Mouse (Mus musculus) CH12.LX (cell line): ENCODE data around the gene Dnah7c. TPM values are rescaled to one million over a fixed set of nuclear protein-coding genes. Genes with fewer than 3 reads are reported as not detected.
A peak's percentile ranks its signal among the peaks of the same experiment; 100 is the strongest.

Source experiments
- DNase-seq: peaks from one replicate; pipeline ENCODE4 v3.0.0-alpha.2; 2013; ENCODE audit errors: extremely low read depth
- H3K27ac ChIP-seq: 2 replicates; pipeline ENCODE4 v1.5.1; 2012; ENCODE audit warnings: low read depth, mild to moderate bottlenecking, control low read depth, moderate library complexity; ENCODE audit not compliant: insufficient read depth
- H3K27me3 ChIP-seq: replicated peaks from 2 replicates; pipeline ENCODE3; 2012; ENCODE audit warnings: inconsistent platforms
- H3K36me3 ChIP-seq, 2 experiments: replicated peaks in 1 of 2; 2 replicates each; pipeline versions ENCODE3 to v1.6.1; 2012; ENCODE audit warnings: inconsistent platforms in 1 of 2, low read length in 1 of 2, mild to moderate bottlenecking in 1 of 2, mixed read lengths in 1 of 2, moderate library complexity in 1 of 2; ENCODE audit not compliant: control insufficient read depth in 1 of 2, insufficient read depth in 1 of 2
- H3K4me1 ChIP-seq, 2 experiments: 2 replicates each; pipeline ENCODE4 v1.6.1; 2012; ENCODE audit warnings: inconsistent platforms in 1 of 2, moderate library complexity in 1 of 2; ENCODE audit not compliant: insufficient read depth in 2 of 2, control insufficient read depth in 1 of 2
- H3K4me2 ChIP-seq: 2 replicates; pipeline ENCODE4 v1.6.1; 2012; ENCODE audit warnings: low read depth, mild to moderate bottlenecking, control low read depth; ENCODE audit not compliant: poor library complexity, insufficient read depth, severe bottlenecking
- H3K4me3 ChIP-seq, 3 experiments: fragments of 150-350 bp in 1 of 3; sonication (generic) in 1 of 3; replicated peaks in 1 of 3; 2 replicates each; pipeline versions ENCODE3 to v1.5.1; 2011 to 2012; ENCODE audit warnings: low read depth in 2 of 3, low read length in 2 of 3, mild to moderate bottlenecking in 2 of 3, moderate library complexity in 2 of 3, control low read depth in 1 of 3, improper control_type of control experiment in 1 of 3, inconsistent platforms in 1 of 3, mixed read lengths in 1 of 3; ENCODE audit not compliant: poor library complexity in 1 of 3
- H3K79me2 ChIP-seq: replicated peaks from 2 replicates; pipeline ENCODE4 v1.6.1; 2012; ENCODE audit warnings: mild to moderate bottlenecking, moderate library complexity; ENCODE audit not compliant: control insufficient read depth, poor library complexity, insufficient read depth, severe bottlenecking; ENCODE audit errors: extremely low read depth
- H3K9ac ChIP-seq: 2 replicates; pipeline ENCODE4 v1.6.1; 2012; ENCODE audit warnings: low read depth, mild to moderate bottlenecking, control low read depth, moderate library complexity; ENCODE audit not compliant: insufficient read depth
- H3K9me3 ChIP-seq: replicated peaks from 2 replicates; pipeline ENCODE3; 2012; ENCODE audit warnings: low read length, inconsistent platforms, mixed read lengths
- BHLHE40 ChIP-seq: IDR thresholded peaks from 2 replicates; pipeline ENCODE4 v1.6.1; 2011; ENCODE audit warnings: mild to moderate bottlenecking, low read depth, low read length, improper control_type of control experiment
- CHD1 ChIP-seq: IDR thresholded peaks from 2 replicates; pipeline ENCODE4 v1.6.1; 2012; ENCODE audit warnings: low read depth, low read length, improper control_type of control experiment, inconsistent platforms
- E2F4 ChIP-seq: IDR thresholded peaks from 2 replicates; pipeline ENCODE4 v1.6.1; 2011; ENCODE audit warnings: low read depth, low read length, improper control_type of control experiment; ENCODE audit not compliant: insufficient replicate concordance
- JUND ChIP-seq: conservative IDR thresholded peaks from 2 replicates; pipeline ENCODE4 v1.6.1; 2011; ENCODE audit warnings: low read depth, low read length, improper control_type of control experiment
- KAT2A ChIP-seq: IDR thresholded peaks from 2 replicates; pipeline ENCODE4 v1.6.1; 2012; ENCODE audit warnings: low read length, improper control_type of control experiment, inconsistent platforms; ENCODE audit not compliant: insufficient replicate concordance
- MAFK ChIP-seq: IDR thresholded peaks from 2 replicates; pipeline ENCODE4 v1.6.1; 2011; ENCODE audit warnings: low read length, improper control_type of control experiment; ENCODE audit not compliant: insufficient replicate concordance
- MYC ChIP-seq: IDR thresholded peaks from 2 replicates; pipeline ENCODE4 v1.6.1; 2011; ENCODE audit warnings: low read depth, mild to moderate bottlenecking, improper control_type of control experiment, low read length
- NELFE ChIP-seq: IDR thresholded peaks from 2 replicates; pipeline ENCODE4 v1.6.1; 2011; ENCODE audit warnings: low read depth, low read length, improper control_type of control experiment
- PAX5 ChIP-seq: IDR thresholded peaks from 2 replicates; pipeline ENCODE4 v1.6.1; 2012; ENCODE audit warnings: low read length, inconsistent platforms, mixed read lengths
- POLR2AphosphoS2 ChIP-seq: IDR thresholded peaks from 2 replicates; pipeline ENCODE4 v1.6.1; 2011; ENCODE audit warnings: low read depth, low read length, improper control_type of control experiment
- RAD21 ChIP-seq: IDR thresholded peaks from 2 replicates; pipeline ENCODE4 v1.6.1; 2011; ENCODE audit warnings: low read depth, mild to moderate bottlenecking, low read length, improper control_type of control experiment, moderate library complexity
- RCOR1 ChIP-seq: conservative IDR thresholded peaks from 2 replicates; pipeline ENCODE4 v1.6.1; 2012; ENCODE audit warnings: low read depth, mild to moderate bottlenecking, inconsistent platforms, low read length, improper control_type of control experiment
- TBP ChIP-seq: conservative IDR thresholded peaks from 2 replicates; pipeline ENCODE4 v1.6.1; 2011; ENCODE audit warnings: low read depth, low read length, improper control_type of control experiment
- USF1 ChIP-seq: IDR thresholded peaks from 2 replicates; pipeline ENCODE4 v1.6.1; 2014; ENCODE audit warnings: low read depth, mild to moderate bottlenecking, inconsistent platforms, low read length, improper control_type of control experiment
- dilution Hi-C: fragments of 300-500 bp; cut with MboI; formaldehyde crosslinking; loops from 2 replicates; pipeline ENCODE4 v1.14.3; 2020; ENCODE audit warnings: low sequenced_read_pairs; ENCODE audit not compliant: extremely low pct_unique_long_range_greater_than_20kb, extremely low pct_ligation_motif_present
- in situ Hi-C: fragments of 300-500 bp; cut with MboI; formaldehyde crosslinking; loops from 3 replicates; pipeline ENCODE4 v1.14.3; 2019; ENCODE audit warnings: low sequenced_read_pairs, low pct_ligation_motif_present, low pct_unique_long_range_greater_than_20kb, mixed read lengths
- polyA plus RNA-seq: library from polyadenylated mRNA; unstranded; fragments of >175 nt; gene quantifications from 2 replicates; pipeline ENCODE4 v1.2.1, GENCODE M21; 2012; ENCODE audit warnings: low read depth; ENCODE audit not compliant: insufficient read length
- total RNA-seq, 2 experiments: library from RNA; depleted of rRNA; stranded (reverse); fragments of 300-350 nt in 1 of 2; fragments of >200 nt in 1 of 2; gene quantifications; 2 replicates each; pipeline ENCODE4 v1.2.3; 2012 to 2014

Gene Dnah7c
- total and polyA plus RNA-seq, 3 experiments = not detected

DNA sequence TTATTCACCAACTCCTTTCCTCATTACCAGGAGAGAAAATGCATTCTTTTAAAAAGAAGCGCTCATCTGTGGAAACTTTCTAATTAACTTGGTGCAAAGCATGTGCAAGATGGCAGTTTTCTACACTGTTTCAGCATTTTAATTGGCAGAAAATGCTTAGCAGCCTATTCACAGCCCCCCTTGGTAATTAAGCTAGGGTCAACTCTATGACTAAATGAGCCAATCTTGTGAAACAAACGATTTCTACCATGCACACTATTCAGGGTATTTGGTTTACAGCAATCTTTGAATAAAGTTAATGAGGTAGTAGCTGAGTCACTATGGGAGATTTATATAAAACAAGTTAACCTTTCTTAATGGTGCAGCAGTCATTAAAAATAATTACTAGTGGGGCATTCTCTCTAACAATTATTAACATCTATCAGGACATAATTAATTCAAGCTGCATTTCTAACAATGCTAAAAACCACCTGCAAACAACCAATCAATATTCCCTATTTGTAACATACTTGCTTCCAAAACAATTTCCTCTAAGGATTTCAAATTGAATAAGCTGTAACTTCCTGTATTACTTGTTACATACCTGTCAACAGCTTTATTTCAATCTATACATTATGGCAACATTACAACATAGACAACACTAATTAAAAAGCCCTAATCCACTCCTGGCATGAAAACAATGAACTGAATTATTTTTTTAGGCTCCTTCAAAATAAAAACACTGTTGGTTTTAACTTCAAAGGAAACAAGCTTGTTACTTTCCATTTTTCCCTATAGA, 404.9 kb downstream of the Dnah7c start:
- no peak overlapping the region for H3K9ac ChIP-seq
- H3K79me2 ChIP-seq = no peaks in the 10 kb centered on the region; the same call in 1 of the 2 replicates
- DNase-seq = no peak
- H3K4me3 ChIP-seq = no peak overlapping the region
- no peak overlapping the region for H3K4me2 ChIP-seq
- dilution Hi-C loops = no loop called here
- H3K36me3 ChIP-seq = peaks cover 3 to 31% of the 10 kb centered on the region in 2 experiments
- no peaks in the 10 kb centered on the region for H3K27me3 ChIP-seq
- in situ Hi-C loops = no loop called here
- no peaks in the 10 kb centered on the region for H3K9me3 ChIP-seq
- H3K4me1 ChIP-seq = peaks cover 0 to 4% of the 10 kb centered on the region in 2 experiments; a peak in 1 of 4 replicates
- H3K27ac ChIP-seq = no peak overlapping the region
- no peak for TF ChIP-seq JUND
- TF ChIP-seq MAFK = no peak
- TF ChIP-seq RCOR1 = no peak
- TF ChIP-seq RAD21 = no peak
- no peak for TF ChIP-seq E2F4
- TF ChIP-seq PAX5 = no peak
- TF ChIP-seq KAT2A = no peak
- no peak for TF ChIP-seq TBP
- TF ChIP-seq NELFE = no peak
- TF ChIP-seq USF1 = no peak
- TF ChIP-seq POLR2AphosphoS2 = no peak
- TF ChIP-seq, all 38 proteins: peak for 0

DNA sequence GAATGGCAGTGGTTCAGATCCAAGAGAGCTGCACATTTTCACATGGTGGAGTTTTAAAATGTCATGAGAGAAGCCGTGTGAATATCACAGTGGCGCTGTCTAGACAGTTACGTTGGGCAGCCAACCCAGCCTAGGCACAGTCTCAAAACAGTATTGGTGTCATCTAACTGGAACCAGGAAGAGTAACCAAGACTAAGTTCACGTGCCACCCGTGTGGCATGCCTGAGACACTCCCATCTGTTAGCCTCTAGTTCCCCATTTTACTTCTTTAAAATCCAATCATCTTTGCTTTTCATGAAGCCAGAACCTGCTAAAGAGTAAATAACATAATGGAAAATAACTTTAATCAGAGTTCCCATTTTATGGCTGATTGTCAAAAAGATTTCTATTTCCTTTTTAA, 406.5 kb downstream of the Dnah7c start:
- Histone ChIP-seq H3K9ac (no peak overlapping the region), H3K36me3 (peaks cover 5 to 30% of the 10 kb centered on the region in 2 experiments), H3K4me3 (no peak overlapping the region), H3K27me3 (no peaks in the 10 kb centered on the region), H3K27ac (no peak overlapping the region), H3K79me2 (no peaks in the 10 kb centered on the region; the same call in 1 of the 2 replicates), H3K9me3 (no peaks in the 10 kb centered on the region), H3K4me2 (no peak overlapping the region), H3K4me1 (peaks cover 0 to 4% of the 10 kb centered on the region in 2 experiments; a peak in 1 of 4 replicates)
- dilution Hi-C loops (no loop called here), in situ Hi-C loops (no loop called here)
- no peak for DNase-seq
- TF ChIP-seq BHLHE40 = peak; percentile 51
- no peak for TF ChIP-seq MYC
- no peak for TF ChIP-seq CHD1
